Mouse (Mus musculus) liver, embryonic 15.5 days (tissue): ENCODE results near the gene Spem2. TPM values are rescaled to one million over a fixed set of nuclear protein-coding genes. Genes with fewer than 3 reads are reported as not detected.

ENCODE experiments used
- ATAC-seq: fragments of 200-750 bp; cut with Nextera tagmentation; 2 replicates; pipeline ENCODE4 v1.8.0; 2017; ENCODE audit warnings: moderate number of reproducible peaks, mild to moderate bottlenecking, moderate library complexity; ENCODE audit not compliant: insufficient read depth
- H3K27ac ChIP-seq: fragments of 300-500 bp; sonication (generic); replicated peaks from 2 replicates; pipeline ENCODE4 v1.5.1; 2015; ENCODE audit warnings: mild to moderate bottlenecking, inconsistent platforms
- H3K27me3 ChIP-seq: fragments of 300-500 bp; sonication (generic); 2 replicates; pipeline ENCODE4 v1.6.1; 2015; ENCODE audit warnings: mild to moderate bottlenecking, inconsistent platforms
- H3K36me3 ChIP-seq: fragments of 300-500 bp; sonication (generic); replicated peaks from 2 replicates; pipeline ENCODE4 v1.6.1; 2015; ENCODE audit warnings: moderate library complexity, mild to moderate bottlenecking, inconsistent platforms
- H3K4me1 ChIP-seq: fragments of 300-500 bp; sonication (generic); replicated peaks from 2 replicates; pipeline ENCODE4 v1.6.1; 2015; ENCODE audit warnings: inconsistent platforms
- H3K4me2 ChIP-seq: fragments of 300-500 bp; sonication (generic); 2 replicates; pipeline ENCODE4 v1.6.1; 2015; ENCODE audit warnings: moderate library complexity, mild to moderate bottlenecking, inconsistent platforms
- H3K4me3 ChIP-seq: fragments of 300-500 bp; sonication (generic); replicated peaks from 2 replicates; pipeline ENCODE4 v1.5.1; 2015; ENCODE audit warnings: mild to moderate bottlenecking, inconsistent platforms
- H3K9ac ChIP-seq: fragments of 300-500 bp; sonication (generic); 2 replicates; pipeline ENCODE4 v1.6.1; 2015; ENCODE audit warnings: moderate library complexity, mild to moderate bottlenecking, inconsistent platforms
- H3K9me3 ChIP-seq: fragments of 300-500 bp; sonication (generic); replicated peaks from 2 replicates; pipeline ENCODE4 v1.6.1; 2016; ENCODE audit warnings: inconsistent platforms
- WGBS: fragments of 180-500 bp; shearing (Covaris S2); methylation state at CpG from one replicate; pipeline ENCODE4 v1.1.7; 2015; ENCODE audit warnings: mixed read lengths; ENCODE audit not compliant: insufficient replicate concordance; 5-methylcytosine and 5-hydroxymethylcytosine counted together
- polyA plus RNA-seq: library from polyadenylated mRNA; unstranded; fragments of >200 nt; fragmentation: Nextera tagmentation; extraction: Ambion mirVana; gene quantifications from 2 replicates; pipeline ENCODE4 v1.2.1, GENCODE M21; 2015

Spem2 gene
- polyA plus RNA-seq, 1 experiment from 2014 or later = not detected

GRCm38 (mm10) chr11:69799394-69800137 is 18.7 kb downstream of the Spem2 start:
- H3K4me1 ChIP-seq = peaks cover 59% of the 10 kb centered on the region
- 34% methylated on average over 12 of the region's 12 CpGs for WGBS
- peaks cover 92% of the 10 kb centered on the region for H3K27me3 ChIP-seq
- peak overlapping the region; percentile 51; the same call in 1 of the 2 replicates for H3K4me2 ChIP-seq
- H3K27ac ChIP-seq = no peak overlapping the region
- H3K36me3 ChIP-seq = no peaks in the 10 kb centered on the region
- ATAC-seq = no peak
- no peaks in the 10 kb centered on the region for H3K9me3 ChIP-seq
- no peak overlapping the region for H3K9ac ChIP-seq
- no peak overlapping the region for H3K4me3 ChIP-seq

GRCm38 (mm10) chr11:69797924-69798323 is 20.3 kb downstream of the Spem2 start:
- no peaks in the 10 kb centered on the region for H3K9me3 ChIP-seq
- H3K27me3 ChIP-seq = peaks cover 90% of the 10 kb centered on the region
- no peak overlapping the region for H3K4me3 ChIP-seq
- H3K4me2 ChIP-seq = no peak overlapping the region
- H3K36me3 ChIP-seq = no peaks in the 10 kb centered on the region
- H3K27ac ChIP-seq = no peak overlapping the region
- no peak overlapping the region for H3K9ac ChIP-seq
- no peak for ATAC-seq
- WGBS = 72% methylated on average over 7 of the region's 7 CpGs
- H3K4me1 ChIP-seq = peaks cover 42% of the 10 kb centered on the region

DNA sequence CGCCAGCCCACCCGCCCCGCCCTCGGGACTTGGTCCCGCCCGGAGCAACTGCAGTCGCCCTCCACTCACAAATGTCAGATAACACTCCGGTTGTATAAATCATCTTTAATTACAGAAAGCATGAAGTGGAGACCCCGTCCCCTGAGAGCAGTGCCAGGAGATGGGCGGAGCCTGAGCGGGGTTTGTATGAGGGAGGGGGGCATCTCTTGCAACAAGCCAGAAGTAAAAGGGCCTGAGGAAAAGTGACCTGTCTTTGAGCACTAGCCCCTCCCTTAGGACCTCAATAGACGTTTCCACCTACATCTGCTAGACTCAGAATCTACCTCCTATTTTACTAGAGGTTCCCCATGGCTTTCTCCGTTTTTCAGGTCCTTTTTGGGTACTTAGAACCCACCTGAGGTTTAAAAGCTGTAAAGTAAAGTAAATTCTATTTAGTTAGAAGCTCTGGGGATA is 22.3 kb downstream of the Spem2 start:
- H3K27me3 ChIP-seq = peaks cover 85% of the 10 kb centered on the region

DNA sequence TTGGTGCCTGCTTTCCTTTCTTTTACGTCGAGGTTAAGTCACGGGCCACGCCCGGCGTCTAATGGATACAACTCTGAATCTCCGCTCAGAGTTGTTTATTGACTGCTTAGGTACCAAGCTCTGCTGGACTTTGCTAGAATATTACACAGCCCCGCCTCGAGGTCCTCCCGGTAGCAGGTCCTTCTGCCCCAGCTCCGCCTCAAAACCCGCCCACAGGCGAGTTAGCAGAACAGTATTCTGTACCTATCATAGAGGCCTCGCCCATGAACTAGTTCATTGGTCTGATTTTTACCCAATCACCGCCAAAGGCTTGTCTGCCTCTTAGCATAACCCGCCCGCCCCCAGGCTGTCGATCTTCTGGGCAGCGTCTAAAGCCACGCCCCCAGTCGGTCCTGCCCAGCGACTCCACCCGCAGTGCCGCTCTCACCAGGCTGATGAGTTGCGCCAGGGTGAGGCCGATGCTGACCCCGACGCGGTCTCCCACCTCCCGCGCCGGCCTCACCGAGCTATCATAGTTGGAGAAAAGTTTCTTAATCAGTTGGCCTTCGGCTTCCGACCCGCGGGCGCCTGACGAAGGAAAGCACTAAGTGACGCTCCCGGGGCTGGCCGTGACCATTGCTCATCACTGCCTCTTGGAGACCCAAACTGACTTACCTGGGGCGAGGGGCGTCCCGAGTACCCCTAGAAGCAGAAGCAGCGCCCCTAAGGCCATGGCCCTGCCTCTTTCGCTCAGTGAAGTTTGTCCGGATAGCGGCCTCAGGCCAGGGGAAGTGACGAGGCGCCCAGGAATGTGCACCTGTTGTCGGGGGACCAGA is 22.9 kb downstream of the Spem2 start, which contains the start of gene Chrnb1:
Chrnb1 (minus strand) TSS at position 776 of the 815 bp plus-strand sequence.
- ATAC-seq = peak; percentile 99
- peak within 1 kb of the TSS; percentile 94 for H3K4me2 ChIP-seq
- under 1% methylated on average over 52 of the region's 52 CpGs for WGBS
- peaks cover 79% of the 10 kb centered on the region for H3K27me3 ChIP-seq
- H3K36me3 ChIP-seq = no peaks in the 10 kb centered on the region
- peak within 1 kb of the TSS; percentile 54 for H3K9ac ChIP-seq
- peak within 1 kb of the TSS; percentile 58 for H3K4me3 ChIP-seq
- no peaks in the 10 kb centered on the region for H3K9me3 ChIP-seq
- H3K4me1 ChIP-seq = peaks cover 19% of the 10 kb centered on the region
- peak within 1 kb of the TSS; percentile 35 for H3K27ac ChIP-seq

More for the DNA sequence above, 22.3 kb downstream of the Spem2 start:
- Histone ChIP-seq H3K27ac (no peak overlapping the region; the same call in 1 of the 2 replicates), H3K36me3 (no peaks in the 10 kb centered on the region), H3K4me3 (peak overlapping the region; percentile 58), H3K9me3 (no peaks in the 10 kb centered on the region), H3K4me2 (peak overlapping the region; percentile 94), H3K9ac (peak overlapping the region; percentile 54), H3K4me1 (peaks cover 25% of the 10 kb centered on the region)
- ATAC-seq = no peak
- 4% methylated on average over 13 of the region's 13 CpGs for WGBS

DNA sequence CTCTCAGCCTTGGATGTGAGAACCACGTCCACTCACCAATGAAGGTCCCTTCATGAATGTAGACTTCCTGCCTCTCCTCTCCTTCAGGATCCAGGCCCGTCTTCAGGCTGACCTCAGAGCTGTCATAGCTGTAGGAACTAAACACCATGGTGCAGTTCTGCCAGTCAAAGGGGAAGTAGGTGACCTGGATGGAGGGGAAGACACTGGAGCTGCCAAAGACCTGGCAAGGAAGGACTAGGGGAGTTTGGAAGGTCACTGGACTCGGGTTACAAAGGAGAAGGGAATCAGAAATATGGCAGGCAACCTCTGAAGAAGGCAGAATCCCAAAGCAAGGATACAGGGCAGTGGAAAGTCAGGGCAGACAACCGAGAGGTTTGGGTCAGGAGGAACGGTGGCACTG is 24.8 kb downstream of the Spem2 start:
- H3K27ac ChIP-seq = no peak overlapping the region
- peaks cover 70% of the 10 kb centered on the region for H3K27me3 ChIP-seq
- 36% methylated on average over 5 of the region's 5 CpGs for WGBS

DNA sequence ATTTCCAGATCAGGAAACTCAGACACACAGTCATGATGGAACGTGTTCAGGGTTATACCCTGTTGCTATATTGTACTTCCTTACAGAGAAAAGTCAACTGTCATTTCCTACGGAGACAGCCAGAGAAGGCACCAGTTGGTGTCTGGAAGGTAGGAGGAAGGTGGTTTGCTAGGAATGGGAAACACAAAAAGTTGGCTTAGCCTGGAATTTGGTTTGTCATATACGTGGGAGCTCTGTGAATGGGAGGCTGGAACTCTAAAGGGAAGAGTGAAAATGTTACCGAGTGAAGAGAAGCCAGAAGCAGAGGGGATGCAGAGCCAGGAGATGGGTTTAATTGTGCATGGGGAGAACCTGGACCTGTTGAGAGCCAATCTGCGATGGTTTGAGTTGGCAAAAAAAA is 26.8 kb downstream of the Spem2 start:
- Histone ChIP-seq H3K9me3 (no peaks in the 10 kb centered on the region), H3K4me2 (no peak overlapping the region), H3K36me3 (no peaks in the 10 kb centered on the region), H3K4me3 (no peak overlapping the region), H3K27ac (no peak overlapping the region), H3K4me1 (peaks cover 17% of the 10 kb centered on the region), H3K27me3 (peaks cover 54% of the 10 kb centered on the region), H3K9ac (no peak overlapping the region)
- 52% methylated on average over 5 of the region's 5 CpGs for WGBS
- no peak for ATAC-seq

More for the DNA sequence above, 24.8 kb downstream of the Spem2 start:
- Histone ChIP-seq H3K4me2 (no peak overlapping the region), H3K9me3 (no peaks in the 10 kb centered on the region), H3K36me3 (no peaks in the 10 kb centered on the region), H3K4me3 (no peak overlapping the region), H3K9ac (no peak overlapping the region), H3K4me1 (peaks cover 14% of the 10 kb centered on the region)
- ATAC-seq = no peak

- ATAC-seq = 0 out of 2 replicates have a peak, but pooled peaks have one; percentile 10
- H3K27me3 ChIP-seq = peaks cover 43% of the 10 kb centered on the region
- H3K36me3 ChIP-seq = no peaks in the 10 kb centered on the region
- peaks cover 12% of the 10 kb centered on the region for H3K4me1 ChIP-seq
- H3K4me3 ChIP-seq = no peak overlapping the region
- no peaks in the 10 kb centered on the region for H3K9me3 ChIP-seq
- no peak overlapping the region for H3K9ac ChIP-seq
- no peak overlapping the region for H3K4me2 ChIP-seq
- H3K27ac ChIP-seq = no peak overlapping the region
- WGBS = 51% methylated on average over 5 of the region's 5 CpGs
Observed at GRCm38 (mm10) chr11:69789431-69789830, 28.8 kb downstream of the Spem2 start.

DNA sequence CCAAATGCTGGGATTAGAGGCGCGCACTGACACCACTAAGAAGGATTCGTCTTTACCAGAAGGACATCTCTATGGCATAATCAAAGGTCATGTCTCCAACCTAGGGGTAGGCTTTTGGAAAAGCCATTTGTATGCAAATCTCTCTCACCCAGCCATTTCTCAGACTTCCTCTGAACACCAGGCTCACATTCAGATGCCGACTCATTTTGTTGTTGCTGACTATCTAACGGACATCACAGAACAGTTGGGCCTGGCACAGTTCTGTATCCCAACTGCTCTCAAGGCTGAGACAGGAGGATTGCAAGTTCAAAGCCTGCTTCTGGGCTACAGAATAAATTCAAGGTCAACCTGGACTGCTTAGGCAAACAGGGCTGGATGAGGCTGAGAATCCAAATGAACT is 31.0 kb downstream of the Spem2 start:
- peaks cover 28% of the 10 kb centered on the region for H3K27me3 ChIP-seq
- no peaks in the 10 kb centered on the region for H3K36me3 ChIP-seq
- no peak overlapping the region for H3K27ac ChIP-seq
- no peak for ATAC-seq
- H3K4me1 ChIP-seq = peaks cover 15% of the 10 kb centered on the region
- H3K9ac ChIP-seq = no peak overlapping the region
- H3K4me3 ChIP-seq = no peak overlapping the region
- no peak overlapping the region for H3K4me2 ChIP-seq
- WGBS = 56% methylated on average over 5 of the region's 5 CpGs
- H3K9me3 ChIP-seq = no peaks in the 10 kb centered on the region

DNA sequence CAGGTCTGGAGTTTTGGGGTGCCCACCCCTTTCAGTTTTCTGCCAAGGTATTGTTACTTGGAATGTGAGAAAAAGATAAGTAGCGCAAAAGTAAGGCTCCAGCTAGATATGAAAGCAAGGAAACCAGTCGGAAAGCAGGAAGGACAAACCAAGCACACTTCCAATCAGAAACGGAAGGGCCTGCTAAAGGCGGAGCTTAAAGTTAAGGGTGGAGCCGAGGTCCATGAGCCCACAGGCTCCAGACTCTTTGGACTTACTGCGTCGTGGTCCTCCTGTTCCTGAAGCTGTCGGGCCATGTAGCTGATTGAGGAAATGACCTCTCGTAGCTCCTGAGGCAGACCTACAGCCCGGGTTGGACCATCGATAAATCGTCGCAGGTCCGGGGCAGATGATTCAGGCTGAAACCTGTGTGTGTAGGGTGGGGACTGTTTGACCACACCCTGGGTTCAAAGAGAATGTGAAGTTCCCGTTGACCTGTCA is 33.4 kb downstream of the Spem2 start:
- H3K36me3 ChIP-seq = no peaks in the 10 kb centered on the region
- H3K9me3 ChIP-seq = no peaks in the 10 kb centered on the region
- peak overlapping the region; percentile 72 for H3K4me2 ChIP-seq
- peaks cover 39% of the 10 kb centered on the region for H3K27me3 ChIP-seq
- peak; percentile 78 for ATAC-seq
- peak overlapping the region; percentile 42; the same call in 1 of the 2 replicates for H3K9ac ChIP-seq
- peak overlapping the region; percentile 54 for H3K4me3 ChIP-seq
- 12% methylated on average over 15 of the region's 15 CpGs for WGBS
- peaks cover 15% of the 10 kb centered on the region for H3K4me1 ChIP-seq
- peak overlapping the region; percentile 51 for H3K27ac ChIP-seq

GRCm38 (mm10) chr11:69781828-69782227 is 36.4 kb downstream of the Spem2 start:
- Histone ChIP-seq H3K4me1 (peaks cover 13% of the 10 kb centered on the region), H3K27ac (no peak overlapping the region), H3K36me3 (no peaks in the 10 kb centered on the region), H3K9me3 (no peaks in the 10 kb centered on the region), H3K9ac (no peak overlapping the region), H3K4me3 (no peak overlapping the region), H3K4me2 (no peak overlapping the region), H3K27me3 (peaks cover 61% of the 10 kb centered on the region)
- WGBS = 43% methylated on average over 4 of the region's 4 CpGs
- ATAC-seq = no peak

- H3K27me3 ChIP-seq = peaks cover 62% of the 10 kb centered on the region
- H3K36me3 ChIP-seq = no peaks in the 10 kb centered on the region
- H3K4me3 ChIP-seq = no peak overlapping the region
- no peak overlapping the region for H3K4me2 ChIP-seq
- no peak overlapping the region for H3K27ac ChIP-seq
- ATAC-seq = no peak
- 65% methylated on average over 7 of the region's 7 CpGs for WGBS
- no peak overlapping the region for H3K9ac ChIP-seq
- H3K4me1 ChIP-seq = no peaks in the 10 kb centered on the region; the same call in 1 of the 2 replicates
- no peaks in the 10 kb centered on the region for H3K9me3 ChIP-seq
Observed at GRCm38 (mm10) chr11:69778985-69779384, 39.3 kb downstream of the Spem2 start.
